Mouse (Mus musculus) hindbrain, embryonic 16.5 days (tissue): ENCODE measurements at regions not wholly inside any gene's neighbourhood (a gene's known extent, or its start where the extent isn't known, plus 50 kb on each side); places are given as distances from the start of the nearest gene placed in this dataset.

Experiments
- ATAC-seq: fragments of 200-750 bp; cut with Nextera tagmentation; 2 replicates; pipeline ENCODE4 v1.8.0; 2017; ENCODE audit warnings: moderate TSS enrichment, moderate library complexity
- H3K27ac ChIP-seq: fragments of 300-500 bp; sonication (generic); 2 replicates; pipeline ENCODE4 v1.5.1; 2014; ENCODE audit warnings: low read depth, mild to moderate bottlenecking, control low read depth, low read length, moderate library complexity
- H3K27me3 ChIP-seq: fragments of 300-500 bp; sonication (generic); replicated peaks from 2 replicates; pipeline ENCODE4 v1.6.1; 2014; ENCODE audit warnings: low read length; ENCODE audit not compliant: control insufficient read depth, insufficient read depth
- H3K36me3 ChIP-seq: fragments of 300-500 bp; sonication (generic); 2 replicates; pipeline ENCODE4 v1.6.1; 2014; ENCODE audit warnings: mild to moderate bottlenecking, low read length, moderate library complexity, mixed read lengths; ENCODE audit not compliant: control insufficient read depth, insufficient read depth
- H3K4me1 ChIP-seq: fragments of 300-500 bp; sonication (generic); 2 replicates; pipeline ENCODE4 v1.6.1; 2014; ENCODE audit warnings: low read depth, low read length; ENCODE audit not compliant: control insufficient read depth, insufficient read depth
- H3K4me2 ChIP-seq: fragments of 300-500 bp; sonication (generic); 2 replicates; pipeline ENCODE4 v1.6.1; 2014; ENCODE audit warnings: mild to moderate bottlenecking, low read length, control low read depth, moderate library complexity
- H3K4me3 ChIP-seq: fragments of 300-500 bp; sonication (generic); 2 replicates; pipeline ENCODE4 v1.5.1; 2014; ENCODE audit warnings: mild to moderate bottlenecking, low read length, control low read depth, moderate library complexity
- H3K9ac ChIP-seq: fragments of 300-500 bp; sonication (generic); 2 replicates; pipeline ENCODE4 v1.6.1; 2014; ENCODE audit warnings: low read depth, mild to moderate bottlenecking, control low read depth, low read length, moderate library complexity
- H3K9me3 ChIP-seq: fragments of 300-500 bp; sonication (generic); 2 replicates; pipeline ENCODE4 v1.6.1; 2014; ENCODE audit warnings: mild to moderate bottlenecking, low read length, moderate library complexity; ENCODE audit not compliant: control insufficient read depth
- WGBS: fragments of 180-500 bp; shearing (Covaris S2); extraction: QIAGEN DNeasy Blood & Tissue Kit; methylation state at CpG from one replicate; pipeline ENCODE4 v1.1.7; 2014; 5-methylcytosine and 5-hydroxymethylcytosine counted together

GRCm38 (mm10) chr7:111210282-111210681 lies 127.5 kb upstream of the Eif4g2 start:
- 69% methylated on average over 8 of the region's 8 CpGs for WGBS
- peaks cover 3% of the 10 kb centered on the region for H3K4me1 ChIP-seq
- no peak for ATAC-seq

GRCm38 (mm10) chr7:111205876-111206275 lies 123.0 kb upstream of the Eif4g2 start:
- no peak overlapping the region for H3K4me3 ChIP-seq
- no peak overlapping the region for H3K4me2 ChIP-seq
- H3K27ac ChIP-seq, result no peak overlapping the region
- H3K4me1 ChIP-seq, result no peaks in the 10 kb centered on the region; the same call in 1 of the 2 replicates
- no peaks in the 10 kb centered on the region for H3K36me3 ChIP-seq
- ATAC-seq, result peak; percentile 64
- H3K9ac ChIP-seq, result no peak overlapping the region
- WGBS, result 28% methylated on average over 5 of the region's 5 CpGs
- H3K9me3 ChIP-seq, result no peaks in the 10 kb centered on the region
- no peaks in the 10 kb centered on the region for H3K27me3 ChIP-seq

More at GRCm38 (mm10) chr7:111210282-111210681, 127.5 kb upstream of the Eif4g2 start:
- Histone ChIP-seq H3K36me3 (no peaks in the 10 kb centered on the region), H3K9me3 (no peaks in the 10 kb centered on the region), H3K4me2 (no peak overlapping the region), H3K9ac (no peak overlapping the region), H3K27ac (no peak overlapping the region), H3K4me3 (no peak overlapping the region), H3K27me3 (no peaks in the 10 kb centered on the region)

GRCm38 (mm10) chr7:111198608-111199355 lies 116.0 kb upstream of the Eif4g2 start:
- no peak overlapping the region for H3K27ac ChIP-seq
- H3K4me1 ChIP-seq, result no peaks in the 10 kb centered on the region
- H3K27me3 ChIP-seq, result no peaks in the 10 kb centered on the region
- no peaks in the 10 kb centered on the region for H3K36me3 ChIP-seq
- H3K4me2 ChIP-seq, result no peak overlapping the region
- H3K4me3 ChIP-seq, result no peak overlapping the region
- 39% methylated on average over 10 of the region's 10 CpGs for WGBS
- no peak overlapping the region for H3K9ac ChIP-seq
- ATAC-seq, result peak; percentile 34; the same call in 1 of the 2 replicates
- no peaks in the 10 kb centered on the region for H3K9me3 ChIP-seq

GRCm38 (mm10) chr7:111191674-111192073 lies 108.8 kb upstream of the Eif4g2 start:
- peak; percentile 96 for ATAC-seq
- no peak overlapping the region for H3K27ac ChIP-seq

GRCm38 (mm10) chr7:111191216-111191615 lies 108.4 kb upstream of the Eif4g2 start:
- H3K4me2 ChIP-seq, result no peak overlapping the region
- H3K9ac ChIP-seq, result no peak overlapping the region
- no peaks in the 10 kb centered on the region for H3K36me3 ChIP-seq
- no peaks in the 10 kb centered on the region for H3K27me3 ChIP-seq
- no peaks in the 10 kb centered on the region for H3K9me3 ChIP-seq
- no peaks in the 10 kb centered on the region for H3K4me1 ChIP-seq
- no peak overlapping the region for H3K27ac ChIP-seq
- no peak overlapping the region for H3K4me3 ChIP-seq
- ATAC-seq, result no peak

More at GRCm38 (mm10) chr7:111191674-111192073, 108.8 kb upstream of the Eif4g2 start:
- Histone ChIP-seq H3K9ac (no peak overlapping the region), H3K4me1 (no peaks in the 10 kb centered on the region), H3K27me3 (no peaks in the 10 kb centered on the region), H3K36me3 (no peaks in the 10 kb centered on the region), H3K4me3 (no peak overlapping the region), H3K9me3 (no peaks in the 10 kb centered on the region), H3K4me2 (no peak overlapping the region)
- WGBS, result 49% methylated on average over 4 of the region's 4 CpGs

- 86% methylated on average over 4 of the region's 4 CpGs for WGBS
- Histone ChIP-seq H3K4me1 (no peaks in the 10 kb centered on the region), H3K9me3 (no peaks in the 10 kb centered on the region), H3K4me2 (no peak overlapping the region), H3K27me3 (no peaks in the 10 kb centered on the region), H3K4me3 (no peak overlapping the region), H3K27ac (no peak overlapping the region), H3K9ac (no peak overlapping the region), H3K36me3 (no peaks in the 10 kb centered on the region)
- no peak for ATAC-seq
Observed at GRCm38 (mm10) chr7:111189731-111190130, 106.9 kb upstream of the Eif4g2 start.

GRCm38 (mm10) chr7:111185954-111186353 lies 103.1 kb upstream of the Eif4g2 start:
- ATAC-seq, result no peak
- 86% methylated on average over 7 of the region's 7 CpGs for WGBS
- Histone ChIP-seq H3K27ac (no peak overlapping the region), H3K27me3 (no peaks in the 10 kb centered on the region), H3K36me3 (no peaks in the 10 kb centered on the region), H3K9ac (no peak overlapping the region), H3K4me2 (no peak overlapping the region), H3K4me3 (no peak overlapping the region), H3K4me1 (no peaks in the 10 kb centered on the region), H3K9me3 (no peaks in the 10 kb centered on the region)

- Histone ChIP-seq H3K9me3 (no peaks in the 10 kb centered on the region), H3K9ac (no peak overlapping the region), H3K27ac (no peak overlapping the region), H3K36me3 (no peaks in the 10 kb centered on the region), H3K4me1 (no peaks in the 10 kb centered on the region), H3K4me3 (no peak overlapping the region), H3K4me2 (no peak overlapping the region), H3K27me3 (no peaks in the 10 kb centered on the region)
- ATAC-seq, result no peak
- 77% methylated on average over 3 of the region's 3 CpGs for WGBS
Observed at GRCm38 (mm10) chr7:111183512-111183911, 100.7 kb upstream of the Eif4g2 start.

- Histone ChIP-seq H3K9ac (no peak overlapping the region), H3K27me3 (no peaks in the 10 kb centered on the region), H3K4me2 (no peak overlapping the region), H3K4me3 (no peak overlapping the region), H3K27ac (no peak overlapping the region), H3K4me1 (no peaks in the 10 kb centered on the region), H3K9me3 (no peaks in the 10 kb centered on the region), H3K36me3 (no peaks in the 10 kb centered on the region)
- peak; percentile 82 for ATAC-seq
- 61% methylated on average over 3 of the region's 3 CpGs for WGBS
Observed at GRCm38 (mm10) chr7:111182319-111182718, 99.5 kb upstream of the Eif4g2 start.
